Mouse (Mus musculus) naive thymus-derived CD4-positive, alpha-beta T cell, adult 5 months (primary cell): Measurements from ENCODE around the gene Gm17175. TPM values are rescaled to one million over a fixed set of nuclear protein-coding genes. Genes with fewer than 3 reads are reported as not detected.

Experiments used
- polyA plus RNA-seq: library from polyadenylated mRNA; unstranded; fragments of 100-300 nt; shearing (Covaris generic); gene quantifications from one replicate; pipeline ENCODE4 v1.2.1, GENCODE M21; 2017

Gene Gm17175
- not detected for polyA plus RNA-seq

DNA sequence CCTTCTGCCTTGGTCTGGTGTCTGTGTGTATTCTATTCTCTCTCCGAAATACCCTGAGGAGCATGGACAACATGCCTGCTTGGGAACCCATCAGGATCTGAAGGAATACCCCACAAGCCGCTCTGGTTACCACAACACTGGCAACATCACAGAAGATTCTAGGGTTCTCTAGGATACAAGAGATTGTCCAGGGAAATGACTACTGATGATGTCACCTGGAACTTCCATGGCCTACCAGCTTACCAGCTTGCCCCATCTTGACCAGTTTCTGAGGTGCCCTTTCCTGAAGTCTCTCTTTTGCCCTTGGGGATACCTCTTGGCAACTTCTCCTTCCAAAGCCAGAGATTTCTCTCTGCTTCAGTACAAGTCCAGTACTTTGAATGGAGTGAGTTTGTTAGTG is at the start of gene Gm17175:
Gene Gm17175 (minus strand): TSS at position 101 of the 400 bp plus-strand sequence.

DNA sequence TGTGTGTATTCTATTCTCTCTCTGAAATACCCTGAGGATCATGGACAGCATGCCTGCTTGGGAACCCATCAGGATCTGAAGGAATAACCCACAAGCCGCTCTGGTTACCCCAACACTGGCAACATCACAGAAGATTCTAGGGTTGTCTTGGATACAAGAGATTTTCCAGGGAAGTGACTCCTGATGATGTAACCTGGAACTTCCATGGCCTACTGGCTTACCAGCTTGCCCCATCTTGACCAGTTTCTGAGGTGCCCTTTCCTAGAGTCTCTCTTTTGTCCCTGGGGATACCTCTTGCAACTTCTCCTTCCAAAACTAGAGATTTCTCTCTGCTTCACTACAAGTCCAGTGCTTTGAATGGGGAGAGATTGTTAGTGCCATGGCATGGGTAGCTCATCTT is 37.3 kb upstream of the Gm17175 start, which contains the start of gene Gm17078:
Gene Gm17078 (minus strand): TSS at position 101 of the 400 bp plus-strand sequence.

DNA sequence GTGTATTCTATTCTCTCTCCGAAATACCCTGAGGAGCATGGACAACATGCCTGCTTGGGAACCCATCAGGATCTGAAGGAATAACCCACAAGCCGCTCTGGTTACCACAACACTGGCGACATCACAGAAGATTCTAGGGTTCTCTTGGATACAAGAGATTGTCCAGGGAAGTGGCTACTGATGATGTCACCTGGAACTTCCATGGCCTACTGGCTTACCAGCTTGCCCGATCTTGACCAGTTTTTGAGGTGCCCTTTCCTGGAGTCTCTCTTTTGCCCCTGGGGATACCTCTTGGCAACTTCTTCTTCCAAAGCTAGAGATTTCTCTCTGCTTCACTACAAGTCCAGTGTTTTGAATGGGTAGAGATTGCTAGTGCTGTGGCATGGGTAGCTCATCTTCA is 18.2 kb upstream of the Gm17175 start, which contains the start of gene Gm17174:
Gene Gm17174 (minus strand): TSS at position 101 of the 400 bp plus-strand sequence.

DNA sequence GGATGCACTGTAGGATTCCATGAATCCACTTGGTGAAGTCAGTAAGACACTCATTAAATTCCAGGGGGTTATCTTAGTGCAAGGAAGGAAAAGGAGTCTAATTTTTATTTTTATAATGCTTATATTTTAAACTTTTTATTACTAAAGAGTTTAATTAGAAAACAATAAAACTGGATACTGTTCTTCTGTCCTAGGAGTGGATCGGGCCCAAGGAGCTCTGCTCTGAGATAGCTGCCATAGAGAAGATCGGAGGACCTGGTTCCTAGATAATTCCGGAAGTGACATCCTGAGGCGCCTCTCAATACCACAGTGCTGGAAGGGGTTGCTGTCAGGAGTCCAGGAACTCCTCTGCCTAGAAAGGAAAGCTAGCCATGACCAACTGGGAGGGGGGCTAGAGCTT is 21.4 kb downstream of the Gm17175 start, which contains the start of gene Gm5622:
Gene Gm5622 (plus strand): TSS at position 301 of the 400 bp plus-strand sequence.

Other genes starting within 250 kb of the Gm17175 start
- gene Gm7247, start 212.3 kb downstream of the Gm17175 start, polyA plus RNA-seq: not detected
- not detected for gene Vmn2r88, start 163.2 kb downstream of the Gm17175 start, polyA plus RNA-seq
- not detected for gene Vmn2r89, start 122.2 kb downstream of the Gm17175 start, polyA plus RNA-seq
- gene Gm5622, start 21.3 kb downstream of the Gm17175 start, polyA plus RNA-seq: not detected
- gene Gm17174, start 18.1 kb upstream of the Gm17175 start, polyA plus RNA-seq: not detected
- gene Gm17078, start 37.2 kb upstream of the Gm17175 start, polyA plus RNA-seq: not detected
- gene Gm4181, start 61.6 kb upstream of the Gm17175 start, polyA plus RNA-seq: not detected
- gene Gm17079, start 121.4 kb upstream of the Gm17175 start, polyA plus RNA-seq: not detected
- not detected for gene Gm5800, start 143.1 kb upstream of the Gm17175 start, polyA plus RNA-seq
- gene Ang4, start 199.5 kb upstream of the Gm17175 start, polyA plus RNA-seq: not detected
- gene AY358078, start 226.0 kb upstream of the Gm17175 start, polyA plus RNA-seq: not detected